Mouse (Mus musculus) liver, postnatal 0 days (tissue): ENCODE measurements around the gene Bmp5. TPM values are rescaled to one million over a fixed set of nuclear protein-coding genes. Genes with fewer than 3 reads are reported as not detected.

Experiments used
- ATAC-seq: fragments of 200-750 bp; cut with Nextera tagmentation; 2 replicates; pipeline ENCODE4 v1.8.0; 2017; ENCODE audit warnings: mild to moderate bottlenecking, moderate library complexity
- DNase-seq: peaks from one replicate; pipeline ENCODE4 v3.0.0-alpha.2; 2016
- H3K27ac ChIP-seq: fragments of 300-500 bp; sonication (generic); 2 replicates; pipeline ENCODE4 v1.5.1; 2014; ENCODE audit warnings: antibody characterized with exemption, moderate library complexity, mild to moderate bottlenecking, low read depth
- H3K27me3 ChIP-seq: fragments of 300-500 bp; sonication (generic); 2 replicates; pipeline ENCODE4 v1.6.1; 2014; ENCODE audit warnings: low read length, control low read depth, mixed read lengths; ENCODE audit not compliant: insufficient read depth
- H3K36me3 ChIP-seq: fragments of 300-500 bp; sonication (generic); replicated peaks from 2 replicates; pipeline ENCODE4 v1.6.1; 2014; ENCODE audit warnings: mild to moderate bottlenecking, control low read depth, low read length, moderate library complexity, mixed read lengths; ENCODE audit not compliant: insufficient read depth
- H3K4me1 ChIP-seq: fragments of 300-500 bp; sonication (generic); 2 replicates; pipeline ENCODE4 v1.6.1; 2014; ENCODE audit warnings: antibody characterized with exemption, mild to moderate bottlenecking, control low read depth; ENCODE audit not compliant: insufficient read depth
- H3K4me2 ChIP-seq: fragments of 300-500 bp; sonication (generic); 2 replicates; pipeline ENCODE4 v1.6.1; 2014; ENCODE audit warnings: low read depth, mild to moderate bottlenecking, low read length, moderate library complexity, mixed read lengths
- H3K4me3 ChIP-seq: fragments of 300-500 bp; sonication (generic); 2 replicates; pipeline ENCODE4 v1.5.1; 2014; ENCODE audit warnings: low read depth, low read length
- H3K9ac ChIP-seq: fragments of 300-500 bp; sonication (generic); replicated peaks from 2 replicates; pipeline ENCODE4 v1.6.1; 2014; ENCODE audit warnings: mild to moderate bottlenecking, moderate library complexity
- H3K9me3 ChIP-seq: fragments of 300-500 bp; sonication (generic); 2 replicates; pipeline ENCODE4 v1.6.1; 2016; ENCODE audit warnings: mild to moderate bottlenecking, control low read depth, low read length, mixed read lengths
- CTCF ChIP-seq: sonication (generic); IDR thresholded peaks from 2 replicates; pipeline ENCODE4 v1.5.1; 2016; ENCODE audit warnings: antibody characterized with exemption, low read depth
- EP300 ChIP-seq: IDR thresholded peaks from 2 replicates; pipeline ENCODE4 v1.6.1; 2016; ENCODE audit warnings: antibody characterized with exemption, low read depth, mild to moderate bottlenecking
- WGBS: fragments of 180-500 bp; shearing (Covaris S2); extraction: QIAGEN DNeasy Blood & Tissue Kit; methylation state at CpG from one replicate; pipeline ENCODE4 v1.1.7; 2014; ENCODE audit not compliant: insufficient replicate concordance; 5-methylcytosine and 5-hydroxymethylcytosine counted together
- polyA plus RNA-seq: library from polyadenylated mRNA; unstranded; fragments of >200 nt; fragmentation: Nextera tagmentation; extraction: Ambion mirVana; gene quantifications from 2 replicates; pipeline ENCODE4 v1.2.1, GENCODE M21; 2015

Bmp5 gene
- polyA plus RNA-seq, 1 experiment from 2014 or later, result 3.0 TPM

- 77% methylated on average over 2 of the region's 2 CpGs for WGBS
These were observed 83.8 kb downstream of the Bmp5 start for GRCm38 (mm10) chr9:75858939-75859338.

DNA sequence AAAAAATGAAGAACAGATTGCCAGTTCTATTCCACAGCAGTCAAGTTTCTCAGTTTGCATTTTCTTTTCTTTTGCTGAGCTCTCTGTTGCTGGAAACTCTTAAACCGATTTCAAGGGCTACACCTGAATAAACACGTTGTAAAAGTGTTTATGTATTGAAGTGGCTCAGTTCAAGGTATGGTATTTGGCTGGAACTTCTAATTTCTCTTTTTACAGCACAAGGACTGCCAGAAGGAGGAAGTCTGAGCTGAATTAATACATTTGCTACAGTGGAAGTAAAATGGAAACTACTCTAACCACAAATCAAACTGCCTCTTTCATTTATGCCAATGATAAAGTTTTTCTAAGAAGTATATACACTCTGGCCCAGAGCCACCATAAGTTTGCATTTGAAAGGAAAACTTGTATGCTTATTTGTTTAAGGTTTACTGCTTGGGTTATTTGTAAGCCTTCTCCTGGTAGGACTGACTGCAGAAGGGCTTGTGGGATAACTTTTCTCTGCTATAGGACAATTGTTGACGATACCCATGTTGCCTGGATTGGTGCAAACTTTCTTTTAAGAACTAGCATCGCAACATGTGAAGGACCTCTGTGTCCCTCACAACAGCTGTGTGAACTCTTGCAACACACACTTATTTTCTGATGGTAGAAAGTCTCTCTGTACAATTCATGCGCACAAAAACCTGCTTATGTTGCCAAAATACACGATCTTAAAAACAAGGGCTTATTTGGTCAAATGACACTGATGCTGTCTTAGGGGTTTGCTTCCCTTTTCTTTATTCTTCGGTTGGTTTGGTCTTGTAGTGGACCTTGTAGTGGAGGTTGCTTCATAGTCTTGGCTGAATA is 95.4 kb downstream of the Bmp5 start:
- H3K4me2 ChIP-seq, result no peak overlapping the region
- no peak overlapping the region for H3K27ac ChIP-seq
- H3K4me3 ChIP-seq, result no peak overlapping the region
- no peaks in the 10 kb centered on the region for H3K4me1 ChIP-seq
- TF ChIP-seq CTCF (no peak), EP300 (no peak)
- 66% methylated on average over 7 of the region's 7 CpGs for WGBS
- no peaks in the 10 kb centered on the region for H3K36me3 ChIP-seq
- DNase-seq (no peak), ATAC-seq (no peak)
- H3K9me3 ChIP-seq, result no peaks in the 10 kb centered on the region
- no peak overlapping the region for H3K9ac ChIP-seq
- no peaks in the 10 kb centered on the region for H3K27me3 ChIP-seq

More at GRCm38 (mm10) chr9:75858939-75859338, 83.8 kb downstream of the Bmp5 start:
- no peak for TF ChIP-seq EP300
- H3K4me2 ChIP-seq, result no peak overlapping the region
- ATAC-seq, result no peak
- H3K4me3 ChIP-seq, result no peak overlapping the region
- H3K9ac ChIP-seq, result no peak overlapping the region
- no peaks in the 10 kb centered on the region for H3K27me3 ChIP-seq
- H3K36me3 ChIP-seq, result no peaks in the 10 kb centered on the region
- H3K27ac ChIP-seq, result no peak overlapping the region
- H3K4me1 ChIP-seq, result no peaks in the 10 kb centered on the region
- no peak for DNase-seq
- H3K9me3 ChIP-seq, result no peaks in the 10 kb centered on the region

GRCm38 (mm10) chr9:75876333-75876732 is 101.2 kb downstream of the Bmp5 start:
- no peaks in the 10 kb centered on the region for H3K27me3 ChIP-seq
- no peak overlapping the region for H3K4me3 ChIP-seq
- ATAC-seq (no peak), DNase-seq (no peak)
- H3K4me2 ChIP-seq, result no peak overlapping the region
- no peak overlapping the region for H3K9ac ChIP-seq
- H3K9me3 ChIP-seq, result no peaks in the 10 kb centered on the region
- H3K36me3 ChIP-seq, result no peaks in the 10 kb centered on the region
- no peaks in the 10 kb centered on the region for H3K4me1 ChIP-seq
- TF ChIP-seq CTCF (no peak), EP300 (no peak)
- 51% methylated on average over 2 of the region's 2 CpGs for WGBS
- no peak overlapping the region for H3K27ac ChIP-seq

DNA sequence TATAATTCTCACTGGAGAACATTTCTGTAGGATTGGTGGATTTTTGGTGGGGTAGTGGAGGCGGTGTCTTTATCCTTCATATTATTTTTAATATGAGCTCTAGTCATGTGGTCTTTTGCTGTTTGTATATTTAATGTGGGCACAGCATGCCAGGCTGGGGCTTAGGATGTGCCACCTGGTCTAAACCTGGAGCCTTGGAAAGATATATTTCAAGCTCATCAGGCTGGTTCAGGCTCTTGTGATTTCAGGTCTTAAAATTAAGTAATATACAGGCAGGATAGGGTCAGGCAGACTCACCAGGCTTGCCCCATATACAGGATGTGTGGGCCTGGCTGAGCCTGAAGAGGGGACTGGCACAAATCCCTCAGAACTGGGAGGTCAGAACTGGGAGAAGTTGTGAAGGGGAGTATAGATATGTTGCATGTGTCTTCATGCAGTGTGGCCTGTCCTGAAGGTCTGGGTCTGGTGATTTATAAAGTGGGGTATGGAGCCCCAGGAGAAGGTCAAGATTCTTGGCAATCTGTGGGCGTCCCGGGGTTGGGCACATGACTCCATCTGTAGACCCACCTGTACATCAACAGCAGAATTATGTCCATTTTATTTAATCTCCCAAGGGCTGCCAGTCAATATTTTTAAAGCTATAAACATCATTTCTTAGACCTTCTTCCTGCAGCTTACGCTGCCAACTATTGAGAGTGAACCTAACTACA is 108.5 kb downstream of the Bmp5 start:
- Histone ChIP-seq H3K27me3 (no peaks in the 10 kb centered on the region), H3K9ac (no peak overlapping the region), H3K4me3 (no peak overlapping the region), H3K4me1 (no peaks in the 10 kb centered on the region), H3K9me3 (no peaks in the 10 kb centered on the region), H3K27ac (no peak overlapping the region), H3K36me3 (no peaks in the 10 kb centered on the region), H3K4me2 (no peak overlapping the region)
- ATAC-seq (no peak), DNase-seq (no peak)
- TF ChIP-seq EP300, result no peak
- no peak for TF ChIP-seq CTCF
- 80% methylated on average over 4 of the region's 4 CpGs for WGBS

DNA sequence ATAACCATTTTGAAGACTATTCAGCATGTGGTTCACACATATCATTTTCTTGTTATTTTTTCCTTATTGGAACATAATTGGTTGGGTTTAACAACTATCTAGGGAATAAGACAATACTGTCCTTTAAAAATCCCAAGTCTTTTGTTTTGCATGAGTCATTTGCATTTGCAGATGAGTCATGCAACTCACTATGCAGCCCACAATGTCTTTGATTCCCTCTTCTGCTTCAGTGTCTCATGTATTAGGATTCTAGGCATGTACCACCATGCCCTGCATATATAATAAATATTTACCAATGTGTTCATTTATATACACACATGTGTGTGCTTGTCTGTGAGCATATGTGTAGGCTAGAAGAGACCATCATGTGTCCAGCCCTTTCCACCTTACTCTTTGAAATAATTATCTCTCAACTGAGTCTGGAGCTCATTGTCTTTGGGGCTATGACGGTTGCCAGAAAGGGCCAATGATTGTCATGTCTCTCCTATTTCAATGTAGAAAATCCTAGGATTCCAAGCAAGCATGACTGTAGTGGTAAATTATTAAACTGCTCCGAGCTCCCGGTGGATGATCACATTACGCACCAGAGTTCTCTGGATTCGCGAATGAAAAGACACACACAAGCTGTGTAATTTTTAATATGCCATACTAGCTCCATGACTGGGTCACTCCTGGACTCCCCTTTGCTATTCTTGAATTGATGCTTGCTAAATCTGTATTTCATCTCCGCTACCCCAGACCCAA is 111.8 kb downstream of the Bmp5 start:
- no peaks in the 10 kb centered on the region for H3K27me3 ChIP-seq
- H3K9me3 ChIP-seq, result no peaks in the 10 kb centered on the region
- TF ChIP-seq CTCF (no peak), EP300 (no peak)
- H3K9ac ChIP-seq, result no peak overlapping the region
- H3K4me2 ChIP-seq, result no peak overlapping the region
- 81% methylated on average over 7 of the region's 7 CpGs for WGBS
- ATAC-seq, result no peak
- no peak overlapping the region for H3K27ac ChIP-seq
- no peaks in the 10 kb centered on the region for H3K4me1 ChIP-seq
- no peak overlapping the region for H3K4me3 ChIP-seq
- no peaks in the 10 kb centered on the region for H3K36me3 ChIP-seq
- DNase-seq, result no peak

GRCm38 (mm10) chr9:75896918-75897317 is 121.8 kb downstream of the Bmp5 start:
- Histone ChIP-seq H3K27ac (no peak overlapping the region), H3K4me2 (no peak overlapping the region), H3K4me1 (no peaks in the 10 kb centered on the region), H3K27me3 (no peaks in the 10 kb centered on the region), H3K4me3 (no peak overlapping the region), H3K9ac (no peak overlapping the region), H3K36me3 (no peaks in the 10 kb centered on the region), H3K9me3 (no peaks in the 10 kb centered on the region)
- ATAC-seq (no peak), DNase-seq (no peak)
- WGBS, result 79% methylated on average over 8 of the region's 8 CpGs
- TF ChIP-seq CTCF, result no peak
- no peak for TF ChIP-seq EP300
